Mouse (Mus musculus) adrenal gland, adult 18-20 months (tissue): ENCODE results near the gene Fam126a. TPM values are rescaled to one million over a fixed set of nuclear protein-coding genes. Genes with fewer than 3 reads are reported as not detected.
"Not testable (repeated sequence)": the region's sequence is repeated elsewhere in the genome, so short reads cannot be mapped to it uniquely, and the experiment has no call there.

ENCODE experiments used
- DNase-seq, 2 experiments: peaks; one replicate each; pipeline ENCODE4 v3.0.0; 2021 to 2022; ENCODE audit warnings: low spot score in 2 of 2
- total RNA-seq, 2 experiments: library from RNA; stranded (reverse); gene quantifications; 1 replicate in 1 of 2; 2 replicates in 1 of 2; pipeline ENCODE4 v1.2.3; 2021

The Fam126a gene
- total RNA-seq, 2 experiments from 2014 or later = 51.9 to 156 TPM

DNA sequence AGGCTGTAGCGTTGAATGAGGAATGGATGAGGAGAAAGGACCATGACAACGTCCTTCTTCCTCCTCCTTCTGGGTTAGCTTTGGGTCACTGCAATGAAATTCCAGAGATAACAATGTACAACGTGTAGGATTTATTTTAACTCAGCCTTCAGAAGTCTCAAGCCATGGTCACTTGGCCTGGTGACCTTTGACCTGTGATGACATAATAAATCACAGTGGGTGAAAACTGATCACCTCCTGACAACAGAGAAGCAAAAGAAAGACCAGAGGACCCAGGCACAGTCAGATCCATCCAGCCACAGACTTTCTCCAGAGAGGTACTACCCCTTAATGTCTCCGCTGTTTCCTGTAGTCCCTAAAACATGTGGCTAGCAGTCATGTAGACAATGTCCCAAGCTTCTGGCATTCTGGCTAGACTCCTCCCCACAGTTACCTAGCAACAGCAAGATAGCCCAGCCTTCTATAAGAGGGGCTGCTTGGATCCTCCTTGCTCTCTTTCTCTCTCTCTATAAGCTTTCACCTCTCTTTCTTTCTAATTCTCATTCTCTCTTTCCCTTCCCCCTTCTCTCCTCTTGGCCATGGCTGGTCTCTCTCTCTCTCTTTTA, 121.9 kb downstream of the Fam126a start:
- peak in 1 of 2 experiments; percentile 28 for DNase-seq

DNA sequence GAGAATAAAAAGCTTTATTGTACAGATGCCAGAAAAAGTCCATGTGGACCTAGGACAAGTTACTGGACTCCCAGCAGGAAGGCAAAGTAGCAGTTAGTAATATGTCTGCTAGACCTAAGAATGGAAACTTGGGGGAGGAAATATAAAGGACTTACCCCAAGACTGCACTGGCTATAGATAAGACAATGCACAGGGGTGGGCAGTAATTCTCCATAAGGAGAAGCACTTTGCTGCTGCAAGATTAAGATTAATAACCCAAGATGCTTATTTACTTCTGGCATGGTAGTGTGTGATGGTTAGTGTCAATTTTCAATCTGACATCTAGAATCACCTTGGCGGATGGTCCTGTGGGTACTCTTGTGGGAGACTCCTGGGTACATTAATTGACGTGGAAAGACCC, 128.3 kb downstream of the Fam126a start:
- no peak for DNase-seq

DNA sequence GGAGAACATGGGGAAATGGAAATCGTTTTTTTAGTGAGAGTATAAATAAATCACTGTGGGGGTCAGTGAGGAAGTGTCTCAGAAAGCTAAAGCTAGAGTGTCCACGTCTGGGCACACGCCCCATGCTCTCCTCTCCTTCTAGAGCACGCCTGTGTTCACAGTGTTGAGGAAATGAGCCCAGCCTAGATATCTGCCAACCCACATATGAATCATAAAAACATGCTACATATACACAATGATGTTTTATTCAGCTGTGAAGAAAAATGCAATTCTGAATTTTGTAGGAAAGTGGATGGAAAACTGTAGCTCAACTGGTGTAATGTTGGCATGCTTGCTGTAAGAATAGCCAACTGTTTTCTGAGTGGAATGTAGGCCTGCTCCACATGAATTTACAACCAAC, 130.3 kb downstream of the Fam126a start:
- no peak for DNase-seq

DNA sequence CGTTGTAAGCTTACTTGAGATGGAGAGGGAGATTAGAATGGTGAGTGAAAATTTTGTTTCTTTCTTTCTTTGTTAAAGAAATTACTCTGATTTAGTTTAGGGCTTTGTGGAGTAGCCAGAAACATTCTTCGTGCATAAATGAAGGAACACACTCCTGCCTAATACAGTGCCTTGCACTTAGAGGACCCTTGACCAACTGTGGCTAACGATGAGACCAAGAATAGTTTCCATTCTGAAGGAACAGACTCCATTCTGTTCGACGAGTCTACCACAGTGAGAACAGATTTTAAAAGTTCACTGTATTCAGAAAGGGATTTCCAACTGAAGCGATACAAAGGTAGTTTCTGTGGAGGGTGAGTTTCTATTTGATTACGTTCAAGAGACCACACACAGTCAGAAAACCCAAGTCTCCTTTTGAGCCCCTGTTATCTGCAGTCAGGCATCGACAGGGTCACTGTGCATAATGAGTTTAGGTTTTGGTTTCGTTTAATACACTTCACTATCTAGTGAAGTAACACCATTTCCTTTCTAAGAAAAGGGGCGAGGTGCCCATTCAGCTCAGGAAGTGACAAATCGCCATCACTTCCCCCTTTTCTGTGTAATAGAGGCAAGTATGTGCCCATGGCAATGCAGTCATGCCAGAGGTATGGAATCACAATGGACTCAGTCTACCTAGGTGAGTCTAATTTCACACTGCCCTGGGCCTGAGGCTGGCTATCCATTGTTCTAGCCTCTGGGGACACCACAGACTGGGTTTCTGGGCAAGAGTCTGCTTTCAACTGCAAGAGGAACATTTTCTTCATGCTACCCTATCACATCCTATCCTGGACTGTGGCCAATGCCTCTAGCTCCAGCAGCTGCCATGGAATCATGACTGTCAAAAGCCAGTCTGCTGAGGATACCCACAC, 136.4 kb downstream of the Fam126a start:
- no peak for DNase-seq

DNA sequence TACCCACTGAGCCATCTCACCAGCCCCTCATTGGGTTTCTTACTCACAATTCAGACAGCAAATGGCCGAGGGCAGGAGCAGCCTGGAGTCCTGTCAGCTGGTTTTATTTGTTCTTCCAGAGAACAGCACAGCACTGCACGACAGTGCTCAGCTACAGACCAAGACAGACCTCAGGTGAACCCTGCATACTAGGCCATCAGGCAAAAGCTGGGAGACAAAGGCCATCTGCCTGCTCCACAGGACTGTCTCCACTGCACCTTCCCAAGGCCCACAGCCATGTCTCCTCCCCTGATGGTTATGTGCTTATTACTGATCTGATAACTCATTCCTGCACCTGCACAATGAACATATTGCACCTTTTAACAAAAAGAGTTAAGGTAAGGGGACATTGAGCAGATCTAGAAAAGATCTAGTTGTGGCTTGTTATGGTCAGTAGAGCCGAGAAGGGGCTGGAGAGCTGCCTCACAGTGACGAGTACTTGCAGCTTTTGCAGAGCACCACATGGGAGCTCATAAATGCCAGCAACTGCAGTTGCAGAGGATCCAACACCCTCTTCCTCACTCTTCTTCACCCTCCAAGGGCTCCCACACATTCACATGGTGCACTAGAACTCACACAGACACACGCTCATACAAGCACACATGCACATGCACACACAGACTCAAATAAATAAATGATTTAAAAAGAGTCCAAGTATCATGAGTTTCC, 137.2 kb downstream of the Fam126a start:
- DNase-seq = no peak

DNA sequence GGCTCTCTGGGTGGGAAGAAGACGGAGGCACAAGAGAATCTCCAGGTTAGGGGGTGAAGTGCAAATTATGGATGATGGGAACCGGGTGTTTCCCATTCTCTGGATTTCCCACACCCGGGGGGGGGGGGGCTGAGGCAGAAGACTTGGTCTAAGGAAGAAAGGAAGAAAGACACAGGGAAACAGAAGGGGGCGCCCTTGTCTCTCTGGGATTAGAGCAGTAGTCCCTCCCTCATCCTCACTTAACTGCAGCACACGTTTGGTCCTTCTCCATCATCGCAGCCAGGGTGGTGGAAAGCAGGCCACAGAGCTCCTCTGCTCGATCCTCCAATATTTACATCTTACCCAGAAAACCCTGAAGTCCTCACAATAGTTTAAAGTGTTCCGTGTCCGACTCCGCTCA, 139.8 kb downstream of the Fam126a start:
- peak; percentile 77 to 80 for DNase-seq

DNA sequence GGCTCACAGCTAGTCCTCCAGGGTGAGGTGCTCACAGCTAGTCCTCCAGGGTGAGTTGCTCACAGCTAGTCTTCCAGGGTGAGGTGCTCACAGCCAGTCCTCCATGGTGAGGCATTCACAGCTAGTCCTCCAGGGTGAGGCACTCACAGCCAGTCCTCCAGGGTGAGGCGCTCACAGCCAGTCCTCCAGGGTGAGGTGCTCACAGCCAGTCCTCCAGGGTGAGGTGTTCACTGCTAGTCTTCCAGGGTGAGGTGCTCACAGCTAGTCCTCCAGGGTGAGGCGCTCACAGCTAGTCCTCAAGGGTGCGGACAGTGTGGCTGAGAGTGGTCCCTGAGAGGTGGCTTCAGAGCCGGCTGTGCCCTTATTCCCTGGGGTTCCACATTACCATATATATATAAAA, 141.0 kb downstream of the Fam126a start:
- no peak for DNase-seq

DNA sequence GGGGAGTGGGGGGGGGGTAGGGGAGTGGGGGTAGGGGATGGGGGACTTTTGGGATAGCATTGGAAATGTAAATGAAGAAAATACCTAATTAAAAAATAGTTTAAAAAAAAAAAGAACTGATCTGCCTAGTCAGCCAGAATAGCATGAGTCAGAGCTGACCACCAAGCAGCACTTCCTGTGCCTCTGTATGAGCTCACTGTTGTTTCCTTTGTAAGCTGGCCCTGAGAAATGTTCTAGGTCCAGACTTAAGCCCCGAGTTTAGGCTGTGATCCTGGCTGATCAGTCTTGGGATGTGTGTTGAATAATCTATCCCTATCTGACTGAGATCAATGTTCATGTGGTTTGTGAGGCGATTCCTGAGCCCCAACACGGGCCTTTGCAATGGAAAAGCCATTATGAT, 143.4 kb downstream of the Fam126a start:
- no peak for DNase-seq

DNA sequence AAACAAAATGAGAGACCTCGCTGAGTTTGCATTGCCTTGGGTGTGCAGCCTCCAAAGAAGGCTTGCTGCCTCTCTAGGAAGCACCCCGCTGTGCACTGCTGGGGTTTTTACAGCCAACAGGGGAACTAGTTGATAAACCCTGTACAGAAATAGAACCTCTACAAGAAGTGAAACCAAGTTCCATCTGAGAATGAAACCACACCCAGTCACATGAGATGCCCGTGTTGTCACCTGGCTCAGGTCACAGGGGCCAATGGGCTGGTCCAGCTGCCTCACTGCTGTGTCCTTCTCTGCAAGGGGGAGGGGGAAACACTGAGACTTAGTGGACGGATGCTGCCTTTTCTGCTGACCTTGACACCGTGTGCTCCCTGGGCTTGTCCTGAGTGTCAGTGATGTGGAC, 156.0 kb downstream of the Fam126a start:
- DNase-seq = no peak

DNA sequence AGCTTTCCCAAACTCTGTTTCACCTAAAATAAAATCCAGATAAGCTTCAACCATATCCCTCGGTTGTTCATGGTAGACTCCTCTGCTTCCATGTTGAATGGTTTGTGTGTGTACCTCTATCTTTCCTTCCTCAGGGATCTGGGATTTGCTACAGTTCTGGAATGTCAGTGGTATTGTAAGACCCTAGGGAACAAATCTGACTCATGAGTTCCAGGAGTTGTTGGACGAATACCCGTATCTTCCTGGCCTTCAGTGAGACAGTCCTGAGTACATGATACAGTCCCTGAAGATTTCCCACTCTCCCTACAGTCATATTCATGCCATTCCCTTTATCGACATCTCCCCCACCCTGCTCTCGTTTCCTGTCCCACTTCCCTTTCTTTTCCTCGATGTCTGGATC, 157.9 kb downstream of the Fam126a start:
- no peak for DNase-seq

DNA sequence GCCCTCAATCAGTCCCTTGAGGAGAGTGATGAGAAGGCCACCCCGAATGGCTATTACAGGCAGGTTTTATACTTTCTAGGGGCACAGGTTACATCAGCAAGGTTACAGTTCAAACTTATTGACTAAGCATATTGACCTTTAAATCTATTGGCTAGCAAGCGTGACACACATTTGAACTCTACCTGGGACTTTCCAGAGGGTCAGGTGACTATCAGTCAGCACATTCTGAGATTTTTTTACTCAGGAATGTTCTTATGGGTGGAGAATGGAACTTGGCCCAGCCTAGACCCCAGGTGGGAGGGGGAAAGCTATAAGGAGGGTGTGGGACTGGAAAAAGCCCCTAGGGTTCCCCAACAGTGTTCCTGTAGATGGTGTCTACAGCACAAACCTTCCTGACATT, 159.2 kb downstream of the Fam126a start:
- DNase-seq = not testable (repeated sequence)

DNA sequence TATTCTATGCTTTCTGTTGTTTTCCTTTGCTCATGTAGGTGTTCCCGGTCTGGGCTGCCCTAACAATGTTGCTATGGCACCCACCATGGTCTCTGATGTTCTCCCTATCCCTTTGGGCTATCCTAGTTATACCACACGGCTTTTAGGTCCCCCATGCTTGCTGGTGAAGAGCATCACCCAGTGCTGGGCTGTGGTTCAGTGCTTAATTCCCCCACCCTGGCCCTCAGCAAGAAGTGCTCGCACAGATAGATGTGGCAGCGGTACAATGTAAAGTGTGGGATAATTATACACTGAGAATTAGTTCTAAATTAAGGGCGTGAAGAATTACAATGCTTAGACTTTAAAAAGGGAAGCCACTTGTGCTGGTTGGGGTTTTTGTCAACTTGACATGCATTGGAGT, 164.5 kb downstream of the Fam126a start:
- DNase-seq = no peak

Other genes with a start within 250 kb of the Fam126a start
- gene Pus7, start 247.0 kb downstream of the Fam126a start, total RNA-seq = 10 to 100 TPM; 18.1 to 18.6 TPM
- 10 to 100 TPM; 15.9 to 18.8 TPM for gene Rint1, start 243.0 kb downstream of the Fam126a start, total RNA-seq
- 100 to 1,000 TPM; 119 to 133 TPM for gene Tomm7, start 186.5 kb downstream of the Fam126a start, total RNA-seq
- 10 to 100 TPM; 32.2 to 36.7 TPM for gene Klhl7, start 69.9 kb upstream of the Fam126a start, total RNA-seq
- 1 to 10 TPM; 6.8 to 7.2 TPM for gene Nupl2, start 134.3 kb upstream of the Fam126a start, total RNA-seq